Mouse (Mus musculus) lung, postnatal 36 days (tissue): ENCODE data around the gene Tsr2.

Source experiments
- DNase-seq: peaks from one replicate; pipeline ENCODE4 v3.0.0; 2022; ENCODE audit warnings: mixed read lengths

The Tsr2 gene

DNA sequence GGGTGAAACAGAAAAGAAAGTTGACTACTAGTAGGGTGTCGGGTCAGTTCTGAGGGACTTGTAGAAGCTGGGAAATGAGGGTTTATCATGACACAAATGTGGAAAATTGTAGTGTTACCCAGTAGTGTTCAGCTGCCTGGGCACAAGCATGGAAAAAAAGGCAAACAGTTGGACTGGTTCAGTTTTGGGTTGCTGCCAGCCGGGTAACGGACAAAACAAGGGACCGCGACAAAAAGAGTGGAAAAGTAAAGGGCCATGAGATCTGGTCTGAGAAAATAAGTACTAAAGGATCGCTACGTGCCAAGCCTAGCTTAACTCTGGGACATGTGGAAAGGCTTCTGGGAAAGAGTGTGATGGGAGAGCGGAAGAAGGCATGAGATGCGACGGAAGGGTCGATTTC lies 50.0 kb downstream of the Tsr2 start:
- no peak for DNase-seq

DNA sequence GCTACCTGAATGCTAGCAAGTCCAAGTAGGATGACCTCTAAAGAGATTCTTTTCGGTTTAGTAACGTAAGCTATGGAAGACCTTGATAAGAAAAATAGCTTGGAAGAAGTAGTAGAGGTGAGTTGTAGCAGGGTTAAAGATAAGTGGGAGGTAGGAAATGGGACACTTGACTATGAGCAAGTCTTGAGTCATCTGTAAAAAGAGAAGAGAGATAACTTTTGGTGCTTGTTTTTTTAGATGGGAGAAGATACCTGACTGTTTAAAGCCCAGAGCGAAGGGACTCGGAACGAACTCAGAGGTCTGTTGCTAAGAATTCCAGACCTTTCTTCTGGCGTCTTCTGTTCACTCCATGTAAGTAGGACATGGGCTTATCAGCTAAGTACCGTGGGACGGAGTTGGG lies 50.5 kb downstream of the Tsr2 start, which contains the start of gene Fgd1:
Gene Fgd1 (plus strand): TSS at position 301 of the 400 bp plus-strand sequence.
- no peak for DNase-seq

DNA sequence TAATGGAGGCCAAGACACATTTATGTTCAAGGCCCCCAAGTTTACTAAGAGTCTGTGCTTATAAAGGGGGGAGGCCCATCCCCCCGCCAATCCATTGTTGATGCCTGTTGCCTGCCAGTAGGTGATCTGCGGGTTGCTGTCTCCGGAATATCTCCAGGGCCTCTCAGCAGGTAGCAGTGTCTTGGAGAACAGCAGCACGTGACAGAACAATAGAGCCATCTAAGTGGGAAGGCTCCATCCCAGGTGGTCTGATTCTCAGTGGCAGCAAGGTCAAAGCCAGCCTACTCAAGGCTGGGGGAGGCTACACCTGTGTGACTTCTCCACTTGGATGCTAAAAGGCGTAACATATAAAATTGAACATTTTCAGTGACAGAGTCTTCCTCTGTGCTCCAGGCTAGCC lies 55.1 kb downstream of the Tsr2 start:
- no peak for DNase-seq
